Mouse (Mus musculus) adrenal gland, postnatal 10 days (tissue): ENCODE measurements at regions not wholly inside any gene's neighbourhood (a gene's known extent, or its start where the extent isn't known, plus 50 kb on each side); places are given as distances from the start of the nearest gene placed in this dataset.

Experiments
- DNase-seq: peaks from one replicate; pipeline ENCODE4 v3.0.0; 2021; ENCODE audit warnings: mixed read lengths

GRCm38 (mm10) chr4:71811444-71811843 lies 53.7 kb upstream of the Gm11232 start:
- no peak for DNase-seq

- no peak for DNase-seq
Observed at GRCm38 (mm10) chr4:71808271-71808670, 50.5 kb upstream of the Gm11232 start.
